Mouse (Mus musculus) cerebellum, adult 2 months (tissue): ENCODE results near the gene Hdac11.

Experiments used
- CTCF ChIP-seq: fragments of 200-500 bp; IDR thresholded peaks from 2 replicates; pipeline ENCODE4 v1.5.1; 2011; ENCODE audit warnings: low read depth, mild to moderate bottlenecking, control low read depth, low read length, moderate library complexity, borderline replicate concordance; ENCODE audit not compliant: insufficient read depth
- POLR2A ChIP-seq: fragments of 200-500 bp; IDR thresholded peaks from 2 replicates; pipeline ENCODE4 v1.6.1; 2011; ENCODE audit warnings: low read length, control low read depth, borderline replicate concordance; ENCODE audit not compliant: insufficient read depth

DNA sequence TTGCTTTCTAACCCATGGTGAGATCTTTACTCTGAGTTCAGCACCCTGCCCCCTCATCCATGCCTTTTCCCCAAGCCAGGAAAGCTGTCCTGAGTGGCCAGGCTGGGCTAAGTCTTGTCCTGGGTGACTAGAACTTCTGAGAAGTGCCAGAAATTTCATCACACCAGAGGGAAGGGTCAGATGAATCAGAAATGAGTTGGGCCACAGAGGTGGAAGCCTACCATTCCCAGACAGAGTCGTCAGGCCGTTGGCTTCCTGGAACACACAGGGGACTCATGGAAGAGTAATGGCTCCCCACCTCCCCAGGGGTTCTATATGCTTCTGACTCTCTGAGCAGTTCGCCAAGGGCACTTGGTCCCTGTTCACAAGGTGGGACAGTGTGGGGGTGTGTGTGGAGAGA lies 51.0 kb downstream of the Hdac11 start:
- no peak for TF ChIP-seq CTCF
- TF ChIP-seq POLR2A, result no peak
